Mouse (Mus musculus) brain, embryonic 14.5 days (tissue): ENCODE measurements around the gene Hsh2d.

Experiments used
- CTCF ChIP-seq: fragments of 200-500 bp; IDR thresholded peaks from 2 replicates; pipeline ENCODE4 v1.5.1; 2012; ENCODE audit warnings: inconsistent platforms, mild to moderate bottlenecking, moderate library complexity, borderline replicate concordance; ENCODE audit not compliant: insufficient read depth, insufficient read length; ENCODE audit errors: extremely low read depth
- POLR2A ChIP-seq: fragments of 200-500 bp; IDR thresholded peaks from 2 replicates; pipeline ENCODE4 v1.6.1; 2012; ENCODE audit warnings: mild to moderate bottlenecking, inconsistent platforms, borderline replicate concordance; ENCODE audit not compliant: poor library complexity, insufficient read depth, insufficient read length, severe bottlenecking; ENCODE audit errors: extremely low read depth

- TF ChIP-seq POLR2A (no peak), CTCF (no peak)
Measured at GRCm38 (mm10) chr8:72158096-72158495, 31.3 kb upstream of the Hsh2d start.
